Mouse (Mus musculus): ENCODE data around the gene Ankrd23. TPM values are rescaled to one million over a fixed set of nuclear protein-coding genes. Genes with fewer than 3 reads are reported as not detected.
A peak's percentile ranks its signal among the peaks of the same experiment; 100 is the strongest.

Ankrd23 gene
- polyA plus RNA-seq, 1 experiment from 2014 or later: 13.6 TPM

GRCm38 (mm10) chr1:36567818-36568603, 31.3 kb upstream of the Ankrd23 start:
- Histone ChIP-seq H3K4me3 (ENCODE audit: low read depth, low read length) (no peak overlapping the region), H3K36me3 (ENCODE audit: control insufficient read depth, insufficient read depth, low read length) (no peaks in the 10 kb centered on the region), H3K27ac (ENCODE audit: low read depth, low read length) (no peak overlapping the region), H3K27me3 (ENCODE audit: control insufficient read depth, insufficient read depth, low read length) (no peaks in the 10 kb centered on the region), H3K9me3 (replicated peaks; ENCODE audit: control insufficient read depth, low read length) (no peaks in the 10 kb centered on the region), H3K4me1 (ENCODE audit: control insufficient read depth, insufficient read depth, low read length) (peaks cover 44% of the 10 kb centered on the region), H3K4me2 (no peak overlapping the region), H3K9ac (ENCODE audit: low read depth, low read length) (no peak overlapping the region)
- ATAC-seq (replicated peaks; ENCODE audit: insufficient number of reproducible peaks, low FRiP score, low TSS enrichment): no peak
- WGBS (ENCODE audit: insufficient replicate concordance): 39% methylated on average over 21 of the region's 21 CpGs

- H3K27me3 ChIP-seq (ENCODE audit: control insufficient read depth, insufficient read depth, low read length): no peaks in the 10 kb centered on the region
- 16% methylated on average over 2 of the region's 2 CpGs for WGBS (ENCODE audit: insufficient replicate concordance)
- no peak overlapping the region for H3K4me2 ChIP-seq
- H3K36me3 ChIP-seq (ENCODE audit: control insufficient read depth, insufficient read depth, low read length): no peaks in the 10 kb centered on the region
- ATAC-seq (replicated peaks; ENCODE audit: insufficient number of reproducible peaks, low FRiP score, low TSS enrichment): no peak
- H3K9me3 ChIP-seq (replicated peaks; ENCODE audit: control insufficient read depth, low read length): no peaks in the 10 kb centered on the region
- H3K4me1 ChIP-seq (ENCODE audit: control insufficient read depth, insufficient read depth, low read length): peaks cover 53% of the 10 kb centered on the region
- H3K27ac ChIP-seq (ENCODE audit: low read depth, low read length): no peak overlapping the region
- H3K9ac ChIP-seq (ENCODE audit: low read depth, low read length): 0 out of 2 replicates have a peak overlapping the region, but pooled peaks have one; percentile 34
- no peak overlapping the region for H3K4me3 ChIP-seq (ENCODE audit: low read depth, low read length)
Observed at GRCm38 (mm10) chr1:36566425-36566824, 29.7 kb upstream of the Ankrd23 start.

GRCm38 (mm10) chr1:36564101-36564500, 27.4 kb upstream of the Ankrd23 start:
- H3K36me3 ChIP-seq (ENCODE audit: control insufficient read depth, insufficient read depth, low read length): no peaks in the 10 kb centered on the region
- H3K9me3 ChIP-seq (replicated peaks; ENCODE audit: control insufficient read depth, low read length): no peaks in the 10 kb centered on the region
- 56% methylated on average over 6 of the region's 6 CpGs for WGBS (ENCODE audit: insufficient replicate concordance)
- H3K27me3 ChIP-seq (ENCODE audit: control insufficient read depth, insufficient read depth, low read length): no peaks in the 10 kb centered on the region
- no peak overlapping the region for H3K4me2 ChIP-seq
- H3K4me1 ChIP-seq (ENCODE audit: control insufficient read depth, insufficient read depth, low read length): peaks cover 54% of the 10 kb centered on the region
- no peak overlapping the region for H3K9ac ChIP-seq (ENCODE audit: low read depth, low read length)
- no peak overlapping the region for H3K27ac ChIP-seq (ENCODE audit: low read depth, low read length)
- H3K4me3 ChIP-seq (ENCODE audit: low read depth, low read length): no peak overlapping the region
- ATAC-seq (replicated peaks; ENCODE audit: insufficient number of reproducible peaks, low FRiP score, low TSS enrichment): no peak

- no peaks in the 10 kb centered on the region for H3K27me3 ChIP-seq (ENCODE audit: control insufficient read depth, insufficient read depth, low read length)
- peaks cover 59% of the 10 kb centered on the region for H3K4me1 ChIP-seq (ENCODE audit: control insufficient read depth, insufficient read depth, low read length)
- H3K9me3 ChIP-seq (replicated peaks; ENCODE audit: control insufficient read depth, low read length): no peaks in the 10 kb centered on the region
- WGBS (ENCODE audit: insufficient replicate concordance): 74% methylated on average over 4 of the region's 4 CpGs
- H3K9ac ChIP-seq (ENCODE audit: low read depth, low read length): no peak overlapping the region
- H3K27ac ChIP-seq (ENCODE audit: low read depth, low read length): no peak overlapping the region
- H3K4me3 ChIP-seq (ENCODE audit: low read depth, low read length): no peak overlapping the region
- no peak for ATAC-seq (replicated peaks; ENCODE audit: insufficient number of reproducible peaks, low FRiP score, low TSS enrichment)
- H3K36me3 ChIP-seq (ENCODE audit: control insufficient read depth, insufficient read depth, low read length): no peaks in the 10 kb centered on the region
- no peak overlapping the region for H3K4me2 ChIP-seq
Observed at GRCm38 (mm10) chr1:36563632-36564031, 26.9 kb upstream of the Ankrd23 start.

GRCm38 (mm10) chr1:36563197-36563596, 26.5 kb upstream of the Ankrd23 start:
- no peaks in the 10 kb centered on the region for H3K27me3 ChIP-seq (ENCODE audit: control insufficient read depth, insufficient read depth, low read length)
- peaks cover 59% of the 10 kb centered on the region for H3K4me1 ChIP-seq (ENCODE audit: control insufficient read depth, insufficient read depth, low read length)
- H3K4me3 ChIP-seq (ENCODE audit: low read depth, low read length): no peak overlapping the region
- no peak overlapping the region for H3K9ac ChIP-seq (ENCODE audit: low read depth, low read length)
- no peaks in the 10 kb centered on the region for H3K36me3 ChIP-seq (ENCODE audit: control insufficient read depth, insufficient read depth, low read length)
- no peaks in the 10 kb centered on the region for H3K9me3 ChIP-seq (replicated peaks; ENCODE audit: control insufficient read depth, low read length)
- H3K27ac ChIP-seq (ENCODE audit: low read depth, low read length): no peak overlapping the region
- no peak overlapping the region for H3K4me2 ChIP-seq
- 87% methylated on average over 2 of the region's 2 CpGs for WGBS (ENCODE audit: insufficient replicate concordance)
- ATAC-seq (replicated peaks; ENCODE audit: insufficient number of reproducible peaks, low FRiP score, low TSS enrichment): no peak

GRCm38 (mm10) chr1:36562388-36562787, 25.7 kb upstream of the Ankrd23 start:
- H3K36me3 ChIP-seq (ENCODE audit: control insufficient read depth, insufficient read depth, low read length): no peaks in the 10 kb centered on the region
- H3K4me1 ChIP-seq (ENCODE audit: control insufficient read depth, insufficient read depth, low read length): peaks cover 57% of the 10 kb centered on the region
- no peak overlapping the region for H3K27ac ChIP-seq (ENCODE audit: low read depth, low read length)
- no peak overlapping the region for H3K9ac ChIP-seq (ENCODE audit: low read depth, low read length)
- 52% methylated on average over 4 of the region's 4 CpGs for WGBS (ENCODE audit: insufficient replicate concordance)
- H3K9me3 ChIP-seq (replicated peaks; ENCODE audit: control insufficient read depth, low read length): no peaks in the 10 kb centered on the region
- H3K27me3 ChIP-seq (ENCODE audit: control insufficient read depth, insufficient read depth, low read length): no peaks in the 10 kb centered on the region
- no peak overlapping the region for H3K4me2 ChIP-seq
- no peak overlapping the region for H3K4me3 ChIP-seq (ENCODE audit: low read depth, low read length)
- no peak for ATAC-seq (replicated peaks; ENCODE audit: insufficient number of reproducible peaks, low FRiP score, low TSS enrichment)

- no peak overlapping the region for H3K9ac ChIP-seq (ENCODE audit: low read depth, low read length)
- H3K4me1 ChIP-seq (ENCODE audit: control insufficient read depth, insufficient read depth, low read length): peaks cover 48% of the 10 kb centered on the region
- H3K27me3 ChIP-seq (ENCODE audit: control insufficient read depth, insufficient read depth, low read length): no peaks in the 10 kb centered on the region
- no peaks in the 10 kb centered on the region for H3K36me3 ChIP-seq (ENCODE audit: control insufficient read depth, insufficient read depth, low read length)
- 58% methylated on average over 6 of the region's 6 CpGs for WGBS (ENCODE audit: insufficient replicate concordance)
- H3K4me3 ChIP-seq (ENCODE audit: low read depth, low read length): no peak overlapping the region
- no peak overlapping the region for H3K4me2 ChIP-seq
- no peaks in the 10 kb centered on the region for H3K9me3 ChIP-seq (replicated peaks; ENCODE audit: control insufficient read depth, low read length)
- ATAC-seq (replicated peaks; ENCODE audit: insufficient number of reproducible peaks, low FRiP score, low TSS enrichment): no peak
- no peak overlapping the region for H3K27ac ChIP-seq (ENCODE audit: low read depth, low read length)
Observed at GRCm38 (mm10) chr1:36560903-36561302, 24.2 kb upstream of the Ankrd23 start.

- WGBS (ENCODE audit: insufficient replicate concordance): 42% methylated on average over 5 of the region's 5 CpGs
- no peak overlapping the region for H3K27ac ChIP-seq (ENCODE audit: low read depth, low read length)
- no peaks in the 10 kb centered on the region for H3K27me3 ChIP-seq (ENCODE audit: control insufficient read depth, insufficient read depth, low read length)
- H3K4me2 ChIP-seq: no peak overlapping the region
- no peak overlapping the region for H3K4me3 ChIP-seq (ENCODE audit: low read depth, low read length)
- H3K9ac ChIP-seq (ENCODE audit: low read depth, low read length): no peak overlapping the region
- peaks cover 3% of the 10 kb centered on the region; the same call in 1 of the 2 replicates for H3K36me3 ChIP-seq (ENCODE audit: control insufficient read depth, insufficient read depth, low read length)
- ATAC-seq (replicated peaks; ENCODE audit: insufficient number of reproducible peaks, low FRiP score, low TSS enrichment): no peak
- H3K9me3 ChIP-seq (replicated peaks; ENCODE audit: control insufficient read depth, low read length): no peaks in the 10 kb centered on the region
- peaks cover 58% of the 10 kb centered on the region for H3K4me1 ChIP-seq (ENCODE audit: control insufficient read depth, insufficient read depth, low read length)
Observed at GRCm38 (mm10) chr1:36559888-36560287, 23.2 kb upstream of the Ankrd23 start.

GRCm38 (mm10) chr1:36559256-36559655, 22.6 kb upstream of the Ankrd23 start:
- H3K4me1 ChIP-seq (ENCODE audit: control insufficient read depth, insufficient read depth, low read length): peaks cover 56% of the 10 kb centered on the region

More at GRCm38 (mm10) chr1:36559256-36559655, 22.6 kb upstream of the Ankrd23 start:
- WGBS (ENCODE audit: insufficient replicate concordance): 6% methylated on average over 4 of the region's 4 CpGs
- H3K27ac ChIP-seq (ENCODE audit: low read depth, low read length): peak overlapping the region; percentile 99; the same call in 1 of the 2 replicates
- no peaks in the 10 kb centered on the region for H3K27me3 ChIP-seq (ENCODE audit: control insufficient read depth, insufficient read depth, low read length)
- ATAC-seq (replicated peaks; ENCODE audit: insufficient number of reproducible peaks, low FRiP score, low TSS enrichment): no peak
- H3K36me3 ChIP-seq (ENCODE audit: control insufficient read depth, insufficient read depth, low read length): peaks cover 9% of the 10 kb centered on the region
- peak overlapping the region; percentile 85 for H3K4me3 ChIP-seq (ENCODE audit: low read depth, low read length)
- H3K9ac ChIP-seq (ENCODE audit: low read depth, low read length): peak overlapping the region; percentile 98
- no peaks in the 10 kb centered on the region for H3K9me3 ChIP-seq (replicated peaks; ENCODE audit: control insufficient read depth, low read length)
- H3K4me2 ChIP-seq: peak overlapping the region; percentile 93

Measured in heart, embryonic 11.5 days (tissue).